Mouse (Mus musculus) neutrophil, adult 65 days (primary cell): ENCODE measurements around the gene Cphx1. TPM values are rescaled to one million over a fixed set of nuclear protein-coding genes. Genes with fewer than 3 reads are reported as not detected.

Source experiments
- total RNA-seq: library from RNA; stranded (reverse); gene quantifications from 2 replicates; pipeline ENCODE4 v1.2.4, GENCODE M21; 2023

Cphx1 gene
- not detected in 2 replicates for total RNA-seq

GRCm38 (mm10) chr14:25938004-25938403 is at the start of gene Cphx1:
Gene Cphx1, plus strand, starts transcription at chr14:25938304.

GRCm38 (mm10) chr14:25903000-25903399 is 35.1 kb upstream of the Cphx1 start, which contains the start of gene Plac9a:
Gene Plac9a, minus strand, starts transcription at chr14:25903100.

GRCm38 (mm10) chr14:25927562-25927881 is 10.6 kb upstream of the Cphx1 start, which contains the start of gene Tmem254a:
Gene Tmem254a, minus strand, starts transcription at chr14:25927672.

GRCm38 (mm10) chr14:25978371-25979241 is 40.5 kb downstream of the Cphx1 start, which contains the start of gene Duxbl1:
Gene Duxbl1, plus strand, starts transcription at chr14:25978577.

Other genes with a start within 250 kb of the Cphx1 start
- gene Ppif, start 244.2 kb upstream of the Cphx1 start, total RNA-seq: 11.5 and 13.0 TPM in 2 replicates
- 7.4 and 8.9 TPM in 2 replicates for gene Zcchc24, start 169.3 kb upstream of the Cphx1 start, total RNA-seq
- gene Anxa11, start 96.1 kb upstream of the Cphx1 start, total RNA-seq: 442 and 511 TPM in 2 replicates
- gene Plac9a, start 35.2 kb upstream of the Cphx1 start, total RNA-seq: not detected in 2 replicates
- gene Tmem254a, start 10.6 kb upstream of the Cphx1 start, total RNA-seq: 1.2 and 4.0 TPM in 2 replicates
- not detected in 2 replicates for gene Duxbl1, start 40.3 kb downstream of the Cphx1 start, total RNA-seq
- not detected in 2 replicates for gene Gm9780, start 104.4 kb downstream of the Cphx1 start, total RNA-seq
- gene Tmem254c, start 129.1 kb downstream of the Cphx1 start, total RNA-seq: 4.0 TPM in 1 of 2 replicates, not detected in the other
- gene Cphx2, start 143.2 kb downstream of the Cphx1 start, total RNA-seq: not detected in 2 replicates
- gene Cphx3, start 144.0 kb downstream of the Cphx1 start, total RNA-seq: not detected in 2 replicates
- gene Duxbl2, start 180.0 kb downstream of the Cphx1 start, total RNA-seq: not detected in 2 replicates
- not detected in 2 replicates for gene Plac9b, start 244.2 kb downstream of the Cphx1 start, total RNA-seq